Mouse (Mus musculus) intestine, postnatal 0 days (tissue): ENCODE measurements around the gene Prl7c1. TPM values are rescaled to one million over a fixed set of nuclear protein-coding genes. Genes with fewer than 3 reads are reported as not detected.

Experiments used
- polyA plus RNA-seq: library from polyadenylated mRNA; unstranded; fragments of >200 nt; fragmentation: Nextera tagmentation; extraction: Ambion mirVana; gene quantifications from 2 replicates; pipeline ENCODE4 v1.2.1, GENCODE M21; 2015

Prl7c1 gene
- polyA plus RNA-seq, 1 experiment from 2014 or later, result not detected

Other genes starting within 250 kb of the Prl7c1 start
- gene Prl8a9, start 216.2 kb downstream of the Prl7c1 start, polyA plus RNA-seq, result not detected in 2 replicates
- gene Prl8a1, start 198.6 kb downstream of the Prl7c1 start, polyA plus RNA-seq, result not detected in 2 replicates
- gene Prl7b1, start 170.2 kb downstream of the Prl7c1 start, polyA plus RNA-seq, result not detected in 2 replicates
- gene Prl7a1, start 138.3 kb downstream of the Prl7c1 start, polyA plus RNA-seq, result not detected in 2 replicates
- not detected in 2 replicates for gene Prl7a2, start 112.8 kb downstream of the Prl7c1 start, polyA plus RNA-seq
- gene Prl7d1, start 64.1 kb downstream of the Prl7c1 start, polyA plus RNA-seq, result not detected in 2 replicates
- gene Prl2a1, start 20.9 kb upstream of the Prl7c1 start, polyA plus RNA-seq, result not detected in 2 replicates
- gene Prl2c1, start 68.5 kb upstream of the Prl7c1 start, polyA plus RNA-seq, result not detected in 2 replicates
- not detected in 2 replicates for gene Prl4a1, start 235.4 kb upstream of the Prl7c1 start, polyA plus RNA-seq